Mouse (Mus musculus) small intestine, adult 2 months (tissue): ENCODE results near the gene A430078G23Rik. TPM values are rescaled to one million over a fixed set of nuclear protein-coding genes. Genes with fewer than 3 reads are reported as not detected.
"Not testable (repeated sequence)": the region's sequence is repeated elsewhere in the genome, so short reads cannot be mapped to it uniquely, and the experiment has no call there.

Experiments used
- H3K27ac ChIP-seq: fragments of 200-500 bp; 2 replicates; pipeline ENCODE4 v1.5.1; 2012; ENCODE audit warnings: low read depth, low read length, control low read depth, inconsistent platforms; ENCODE audit not compliant: insufficient read depth
- H3K27me3 ChIP-seq: fragments of 200-500 bp; 2 replicates; pipeline ENCODE4 v1.6.1; 2012; ENCODE audit warnings: mild to moderate bottlenecking, moderate library complexity, low read length, inconsistent platforms; ENCODE audit not compliant: control insufficient read depth, insufficient read depth
- H3K36me3 ChIP-seq: fragments of 200-500 bp; 2 replicates; pipeline ENCODE4 v1.6.1; 2012; ENCODE audit warnings: mild to moderate bottlenecking, low read length, control low read depth, inconsistent platforms; ENCODE audit not compliant: control insufficient read depth, insufficient read depth
- H3K4me1 ChIP-seq: fragments of 200-500 bp; 2 replicates; pipeline ENCODE4 v1.6.1; 2012; ENCODE audit warnings: low read length, inconsistent platforms, mixed read lengths; ENCODE audit not compliant: control insufficient read depth, insufficient read depth, insufficient read length
- H3K4me3 ChIP-seq: fragments of 200-500 bp; 2 replicates; pipeline ENCODE4 v1.5.1; 2012; ENCODE audit warnings: low read depth, mild to moderate bottlenecking, control low read depth, inconsistent platforms, low read length, moderate library complexity
- CTCF ChIP-seq: fragments of 200-500 bp; IDR thresholded peaks from 2 replicates; pipeline ENCODE4 v1.5.1; 2012; ENCODE audit warnings: low read depth, mild to moderate bottlenecking, control low read depth, inconsistent platforms, low read length, moderate library complexity, mixed read lengths; ENCODE audit not compliant: insufficient replicate concordance, insufficient read length; ENCODE audit errors: extremely low read depth
- POLR2A ChIP-seq: fragments of 200-500 bp; IDR thresholded peaks from 2 replicates; pipeline ENCODE4 v1.6.1; 2012; ENCODE audit warnings: low read depth, mild to moderate bottlenecking, control low read depth, inconsistent platforms, low read length, moderate library complexity
- WGBS: fragments of 180-500 bp; shearing (Covaris S2); methylation state at CpG from one replicate; pipeline ENCODE4 v1.1.7; 2018; 5-methylcytosine and 5-hydroxymethylcytosine counted together
- polyA plus RNA-seq: library from polyadenylated mRNA; depleted of rRNA; stranded (reverse); fragments of >200 nt; gene quantifications from 2 replicates; pipeline ENCODE4 v1.2.3, GENCODE M21; 2012

Gene A430078G23Rik
- polyA plus RNA-seq, 1 experiment = 0.80 TPM

GRCm38 (mm10) chr8:3337971-3338370 lies 15.2 kb upstream of the A430078G23Rik start:
- Histone ChIP-seq H3K27me3 (no peaks in the 10 kb centered on the region), H3K27ac (no peak overlapping the region), H3K36me3 (no peaks in the 10 kb centered on the region), H3K4me3 (no peak overlapping the region), H3K4me1 (no peaks in the 10 kb centered on the region)
- TF ChIP-seq CTCF (no peak), POLR2A (no peak)
- 92% methylated on average over 11 of the region's 11 CpGs for WGBS

GRCm38 (mm10) chr8:3340711-3341110 lies 12.5 kb upstream of the A430078G23Rik start:
- H3K4me3 ChIP-seq, H3K27ac ChIP-seq, H3K4me1 ChIP-seq, H3K27me3 ChIP-seq, H3K36me3 ChIP-seq: not testable (repeated sequence)
- 87% methylated on average over 3 of the region's 3 CpGs for WGBS

DNA sequence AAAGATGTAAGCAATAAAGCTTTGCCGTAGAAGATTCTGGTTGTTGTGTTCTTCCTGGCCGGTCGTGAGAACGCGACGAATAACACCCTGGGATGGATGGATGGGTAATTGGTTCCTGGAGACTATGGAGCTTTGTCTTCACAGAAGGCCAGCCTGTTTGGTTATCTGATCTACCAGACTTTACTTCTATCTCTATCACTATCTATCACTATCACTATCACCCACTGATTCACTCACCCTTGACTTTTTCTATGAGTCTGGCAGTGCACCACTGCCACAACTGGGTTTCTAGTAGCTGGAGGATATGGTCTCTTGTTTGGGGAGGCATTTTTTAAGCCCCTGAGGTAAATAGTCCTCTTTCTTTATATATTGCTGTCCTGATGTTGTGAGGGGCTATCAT lies 7.9 kb upstream of the A430078G23Rik start:
- WGBS = 94% methylated on average over 6 of the region's 6 CpGs
- Histone ChIP-seq H3K36me3 (no peaks in the 10 kb centered on the region), H3K4me1 (no peaks in the 10 kb centered on the region), H3K27ac (no peak overlapping the region), H3K27me3 (no peaks in the 10 kb centered on the region), H3K4me3 (no peak overlapping the region)
- TF ChIP-seq POLR2A (no peak), CTCF (no peak)

DNA sequence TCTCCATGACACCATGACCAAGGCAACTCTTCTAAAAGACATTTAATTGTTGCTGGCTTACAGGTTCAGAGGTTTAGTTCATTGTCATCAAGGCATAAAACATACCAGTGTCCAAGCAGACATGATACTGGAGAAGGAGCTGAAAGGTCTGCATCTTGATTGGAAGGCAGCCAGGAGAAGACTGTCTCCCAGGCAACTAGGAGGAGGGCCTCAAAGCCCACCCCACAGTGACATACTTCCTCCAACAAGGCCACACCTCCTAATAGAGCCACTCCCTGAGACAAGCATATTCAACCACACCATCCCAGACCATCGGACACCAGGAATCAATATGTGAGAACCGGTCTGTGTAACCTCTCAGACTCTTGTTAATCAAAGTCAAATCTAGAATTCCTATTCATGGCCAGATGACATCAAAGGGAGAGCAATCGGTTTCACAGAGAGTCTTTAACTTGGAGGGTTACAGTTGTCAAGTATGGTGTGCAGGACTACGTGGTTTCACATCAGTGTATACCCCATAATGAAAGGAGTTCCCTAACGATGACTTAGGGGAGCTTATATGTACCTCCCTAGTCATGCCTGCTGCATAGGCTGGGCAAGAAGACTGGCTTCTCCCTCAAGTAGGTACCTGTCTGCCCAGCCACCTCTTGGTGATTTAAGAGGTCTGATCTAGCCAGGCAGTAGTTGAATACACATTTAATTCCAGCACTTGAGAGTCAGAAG lies 6.4 kb upstream of the A430078G23Rik start:
- TF ChIP-seq CTCF (no peak), POLR2A (no peak)
- H3K4me3 ChIP-seq = no peak overlapping the region
- no peaks in the 10 kb centered on the region for H3K36me3 ChIP-seq
- H3K27ac ChIP-seq = no peak overlapping the region
- H3K27me3 ChIP-seq = no peaks in the 10 kb centered on the region
- WGBS = 67% methylated on average over 5 of the region's 5 CpGs
- no peaks in the 10 kb centered on the region for H3K4me1 ChIP-seq

- TF ChIP-seq CTCF = no peak
- no peak for TF ChIP-seq POLR2A
- Histone ChIP-seq H3K27ac (no peak overlapping the region), H3K4me1 (peaks cover 6% of the 10 kb centered on the region; the same call in 1 of the 2 replicates), H3K27me3 (no peaks in the 10 kb centered on the region), H3K36me3 (no peaks in the 10 kb centered on the region), H3K4me3 (no peak overlapping the region)
- 20% methylated on average over 13 of the region's 13 CpGs for WGBS
Observed at GRCm38 (mm10) chr8:3348142-3348823, 4.9 kb upstream of the A430078G23Rik start.

- H3K4me3 ChIP-seq = no peak overlapping the region
- TF ChIP-seq POLR2A (no peak), CTCF (no peak)
- H3K4me1 ChIP-seq = peaks cover 12% of the 10 kb centered on the region
- WGBS = 74% methylated on average over 6 of the region's 6 CpGs
- no peaks in the 10 kb centered on the region for H3K27me3 ChIP-seq
- H3K27ac ChIP-seq = no peak overlapping the region
- H3K36me3 ChIP-seq = no peaks in the 10 kb centered on the region
Observed at GRCm38 (mm10) chr8:3350747-3351146, 2.5 kb upstream of the A430078G23Rik start.

GRCm38 (mm10) chr8:3352715-3353114 lies 500 bp upstream of the A430078G23Rik start:
- no peak for TF ChIP-seq POLR2A
- no peak for TF ChIP-seq CTCF
- H3K27me3 ChIP-seq = no peaks in the 10 kb centered on the region
- 21% methylated on average over 6 of the region's 6 CpGs for WGBS
- H3K27ac ChIP-seq = peak overlapping the region; percentile 28; the same call in 1 of the 2 replicates
- H3K4me3 ChIP-seq = no peak overlapping the region
- peaks cover 12% of the 10 kb centered on the region for H3K4me1 ChIP-seq
- no peaks in the 10 kb centered on the region for H3K36me3 ChIP-seq
